Mouse (Mus musculus): ENCODE data around the gene Ank3.

The Ank3 gene

GRCm38 (mm10) chr10:69786220-69786993 is 387.8 kb downstream of the Ank3 start:
- no peak for DNase-seq

DNA sequence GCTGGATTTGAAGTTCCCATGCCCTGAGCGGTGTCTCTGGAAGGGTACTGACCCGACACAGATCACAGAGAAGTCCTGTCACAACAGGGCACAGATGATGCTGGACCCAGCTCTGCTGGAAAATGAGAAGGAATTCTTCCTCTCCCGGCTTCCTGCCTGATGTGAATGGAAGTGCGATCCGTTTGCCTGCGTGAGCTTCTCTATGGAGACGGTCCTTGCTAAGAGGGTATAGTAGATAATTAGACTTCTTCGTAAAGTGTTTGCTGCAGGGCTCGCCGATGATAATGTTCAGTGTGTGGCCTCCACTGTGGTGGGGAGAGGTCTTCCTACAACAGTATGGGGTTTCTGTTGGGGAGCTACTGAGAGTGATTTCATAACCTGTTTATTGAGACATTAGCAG is 388.8 kb downstream of the Ank3 start:
- no peak for DNase-seq

DNA sequence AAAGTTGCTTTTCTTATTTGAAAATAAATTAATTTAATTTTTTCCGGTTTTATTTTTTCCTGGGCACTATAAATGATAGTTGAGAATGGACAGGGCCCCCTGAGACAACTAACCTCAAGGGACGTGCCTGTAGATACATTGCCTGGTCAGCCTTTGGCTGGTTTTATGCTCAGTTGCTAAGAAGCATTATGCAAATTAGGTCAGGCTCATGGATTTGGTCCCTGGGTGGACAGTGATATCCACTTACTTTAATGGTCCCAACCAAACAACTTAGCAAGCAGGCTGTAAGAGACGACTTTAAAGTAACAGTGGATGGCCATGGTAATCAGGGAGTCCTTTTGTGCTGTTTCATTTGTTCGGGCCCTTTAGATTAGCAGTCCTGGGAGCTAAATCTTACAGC is 392.0 kb downstream of the Ank3 start:
- no peak for DNase-seq

GRCm38 (mm10) chr10:69791951-69792350 is 393.4 kb downstream of the Ank3 start:
- no peak for DNase-seq

GRCm38 (mm10) chr10:69792400-69792799 is 393.8 kb downstream of the Ank3 start:
- peak; percentile 20 for DNase-seq

DNA sequence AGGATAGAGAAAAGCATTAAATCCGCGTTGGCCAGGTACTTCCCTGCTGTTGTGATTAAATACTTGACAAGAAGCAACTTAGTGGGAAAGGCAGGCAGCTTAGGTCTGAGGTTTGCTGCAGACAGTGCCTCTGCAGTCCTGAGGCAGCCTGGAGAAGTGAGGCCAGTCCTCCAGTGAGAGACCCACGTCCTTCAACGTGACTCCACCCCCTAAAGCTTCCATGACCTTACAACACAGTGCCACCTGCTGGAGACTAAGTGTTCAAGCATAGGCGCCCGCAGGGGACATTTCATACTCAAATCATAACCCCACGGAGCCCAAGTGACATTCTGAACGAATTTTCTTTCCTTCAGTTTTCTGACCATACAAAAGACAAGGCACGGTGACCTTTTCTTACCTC is 394.5 kb downstream of the Ank3 start:
- DNase-seq = peak; percentile 73

DNA sequence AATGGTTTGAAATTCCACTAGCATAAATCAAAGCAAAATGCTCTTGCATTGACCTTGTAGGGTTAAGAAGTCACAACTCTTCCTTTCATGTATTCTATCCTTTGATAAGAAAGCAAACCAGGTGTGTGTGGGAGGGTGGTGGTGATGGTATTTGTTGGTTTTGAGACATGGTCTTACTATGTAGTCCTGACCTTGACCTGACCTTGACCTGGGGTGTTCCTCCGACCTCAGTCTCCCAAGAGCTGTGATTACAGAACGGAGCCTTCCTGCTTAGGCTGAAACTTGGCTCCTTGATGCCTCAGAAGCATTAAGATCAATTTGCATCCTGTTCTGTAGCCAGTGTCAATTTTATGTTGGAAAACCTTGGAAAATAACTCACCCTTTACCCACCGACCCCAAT is 397.1 kb downstream of the Ank3 start:
- DNase-seq = no peak

- DNase-seq = peak; percentile 7
Observed at GRCm38 (mm10) chr10:69796421-69796886, 397.9 kb downstream of the Ank3 start.

GRCm38 (mm10) chr10:69803135-69803756 is 404.7 kb downstream of the Ank3 start:
- DNase-seq = no peak

DNA sequence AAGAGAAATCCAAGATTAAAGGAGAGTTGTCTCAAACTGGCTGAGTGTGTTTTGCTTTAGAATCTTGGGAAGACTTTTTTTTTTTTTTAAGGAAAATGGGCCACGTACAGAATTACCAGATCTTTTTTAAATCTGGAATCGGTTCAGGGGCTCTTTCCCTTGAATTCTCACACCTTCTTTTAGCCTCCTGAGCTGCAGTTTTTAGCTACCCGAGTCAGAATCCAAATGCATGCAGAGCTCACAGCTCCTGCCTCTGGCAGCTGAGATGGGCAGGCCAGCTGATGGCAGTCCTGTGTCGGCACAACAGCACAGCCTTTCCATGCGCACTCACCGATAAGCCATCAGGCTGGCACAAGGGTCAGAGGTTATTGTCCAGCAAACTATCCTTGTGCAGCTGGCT is 406.0 kb downstream of the Ank3 start:
- DNase-seq = no peak

DNA sequence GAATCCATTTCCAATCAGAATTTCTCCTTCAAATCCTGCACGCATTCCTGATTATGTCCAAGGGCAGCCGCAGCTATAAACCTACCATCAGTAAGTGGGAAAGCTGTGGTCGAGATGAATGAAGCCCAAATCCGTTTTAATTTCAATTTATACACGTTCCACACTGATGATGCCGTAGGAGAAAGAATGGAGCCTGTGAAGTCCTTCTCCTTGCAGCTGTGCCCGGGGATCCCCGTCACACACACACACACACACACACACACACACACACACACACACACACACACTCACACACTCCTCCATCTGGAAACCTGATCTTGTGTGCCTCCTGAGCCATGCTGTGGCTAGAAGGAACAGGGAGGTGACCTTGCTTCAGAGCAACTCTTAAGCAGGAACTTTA is 412.2 kb downstream of the Ank3 start:
- DNase-seq = no peak

- DNase-seq = no peak
Observed at GRCm38 (mm10) chr10:69813823-69814522, 415.4 kb downstream of the Ank3 start.

DNA sequence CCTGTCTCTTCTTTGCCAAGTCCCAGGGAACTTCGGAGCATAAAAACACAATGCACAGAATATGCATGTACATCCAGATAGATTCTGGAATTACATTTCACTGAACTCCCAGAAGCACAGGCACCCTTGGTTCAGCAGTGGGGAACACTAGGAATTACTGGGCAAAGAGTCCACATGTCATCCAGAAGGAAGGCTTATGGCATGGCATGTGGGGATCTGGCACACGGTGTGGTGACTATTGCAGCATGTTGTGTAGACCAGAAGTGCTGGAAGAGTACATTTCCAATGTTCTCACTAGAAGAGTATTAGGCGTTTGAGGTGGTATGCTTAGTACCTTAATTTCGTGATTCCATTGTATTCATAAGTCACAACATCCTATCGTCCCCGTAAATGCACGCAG is 422.7 kb downstream of the Ank3 start:
- DNase-seq = no peak

DNA sequence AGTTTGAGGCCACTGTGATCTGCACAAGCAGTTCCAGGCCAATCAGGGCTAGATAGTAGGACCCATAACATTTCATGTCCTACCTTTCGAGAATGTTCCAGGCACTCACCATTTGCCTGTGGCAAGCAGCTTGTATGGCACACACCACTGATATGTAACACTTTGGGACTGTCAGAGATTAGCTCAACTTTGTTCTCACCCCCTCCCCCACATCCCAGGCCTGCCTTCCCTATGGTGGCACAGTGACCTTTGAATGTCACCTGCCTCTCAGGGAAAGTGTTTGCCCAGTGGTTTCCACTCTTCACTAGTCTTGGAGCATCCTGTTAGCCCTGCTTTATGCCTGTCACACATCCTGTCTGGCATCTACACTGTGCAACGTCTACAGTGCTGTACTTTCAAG is 430.2 kb downstream of the Ank3 start:
- DNase-seq = no peak

- DNase-seq = peak; percentile 37
Observed at GRCm38 (mm10) chr10:69829236-69829635, 430.7 kb downstream of the Ank3 start.

GRCm38 (mm10) chr10:69831568-69831967 is 433.0 kb downstream of the Ank3 start:
- DNase-seq = peak; percentile 13

GRCm38 (mm10) chr10:69832241-69832640 is 433.7 kb downstream of the Ank3 start:
- DNase-seq = no peak

DNA sequence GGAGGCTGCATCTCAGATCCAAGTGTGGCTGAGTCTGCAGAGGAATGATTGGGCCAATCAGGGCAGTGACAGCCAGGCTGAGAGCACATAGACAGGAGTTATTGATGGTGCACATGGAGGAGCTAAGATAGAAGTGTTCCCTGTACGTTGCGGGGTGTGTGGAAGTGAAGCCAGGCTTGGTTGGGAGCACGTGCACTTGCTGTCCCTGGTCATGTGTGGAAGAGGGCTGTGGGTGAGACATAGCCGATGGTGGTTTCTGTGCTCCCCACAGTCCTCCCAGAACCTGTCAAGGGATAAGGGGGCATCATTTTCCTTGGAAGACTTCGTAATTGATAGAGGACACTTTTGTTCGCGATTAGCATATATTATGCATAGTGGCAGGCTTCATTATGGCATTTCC is 434.2 kb downstream of the Ank3 start:
- DNase-seq = no peak

DNA sequence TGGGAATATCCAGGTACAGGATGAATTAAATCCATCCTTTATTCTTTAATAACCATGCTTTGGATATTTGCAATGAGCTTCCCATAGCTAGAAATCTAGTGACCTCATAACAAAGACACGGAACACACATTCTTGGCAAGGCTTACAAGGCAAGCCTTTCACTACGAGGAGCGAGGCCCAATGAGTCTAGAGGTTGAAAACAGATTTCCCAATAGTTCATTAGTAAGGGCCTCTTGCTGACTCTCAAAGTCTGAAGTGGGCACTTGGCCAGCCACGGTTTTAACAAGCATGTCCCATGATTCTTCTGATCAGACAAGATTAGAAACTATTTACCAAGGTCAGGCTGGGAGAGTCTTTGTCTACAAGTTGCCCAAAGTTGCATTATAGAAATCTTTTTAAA is 436.1 kb downstream of the Ank3 start:
- peak; percentile 50 for DNase-seq

DNA sequence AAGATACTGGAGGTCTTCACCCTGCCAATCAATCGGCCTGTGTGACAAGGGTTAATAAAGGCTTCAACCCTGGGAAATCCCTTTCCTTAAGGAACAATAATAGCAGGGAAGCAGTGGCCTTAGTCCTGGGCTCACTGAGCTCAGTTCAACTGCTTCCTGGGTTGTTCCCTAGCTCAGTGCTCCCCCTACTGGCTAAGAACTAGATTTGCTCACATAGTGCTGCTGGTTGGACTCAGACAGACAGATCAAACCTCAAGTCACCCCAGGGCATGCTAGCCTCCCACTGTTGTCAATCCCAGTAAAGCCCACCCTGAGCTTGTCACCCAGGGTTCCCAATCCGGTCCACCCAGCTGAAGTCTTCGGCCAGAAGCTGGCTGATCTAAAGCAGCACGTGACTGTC is 447.2 kb downstream of the Ank3 start:
- peak; percentile 57 for DNase-seq

DNA sequence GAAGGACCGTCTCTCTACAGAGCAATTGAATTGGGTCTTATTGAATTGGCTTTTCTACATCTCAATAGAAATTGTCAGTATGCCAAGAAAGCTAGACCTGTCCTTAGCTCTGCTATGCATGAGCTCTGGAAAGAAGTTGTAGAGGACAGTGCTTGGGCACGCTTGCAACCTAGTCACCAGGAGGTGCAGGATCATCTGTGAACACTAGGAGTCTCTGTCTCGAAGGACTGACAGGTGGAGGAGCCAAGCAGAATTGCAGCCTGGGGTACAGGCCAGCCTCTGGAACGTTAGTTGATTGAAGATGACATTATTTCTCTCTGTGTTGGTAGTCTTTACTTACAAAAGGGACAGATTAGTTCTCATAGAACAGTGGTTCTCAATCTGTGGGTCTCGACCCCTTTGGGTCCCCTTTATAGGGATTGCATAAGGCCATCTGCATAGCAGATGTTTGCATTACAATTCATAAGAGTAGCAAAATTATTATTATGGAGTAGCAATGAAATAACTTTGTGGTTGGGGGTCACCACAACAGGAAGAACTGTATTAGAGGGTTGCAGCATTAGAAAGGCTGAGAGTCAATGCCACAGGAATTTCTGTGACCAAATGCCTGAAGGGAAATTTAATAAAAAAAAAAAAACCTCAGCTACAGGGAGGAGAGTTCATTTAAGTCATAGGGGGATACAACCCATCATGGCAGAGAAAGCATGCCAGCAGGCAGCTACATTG is 454.0 kb downstream of the Ank3 start:
- no peak for DNase-seq

GRCm38 (mm10) chr10:69854587-69855185 is 456.1 kb downstream of the Ank3 start:
- DNase-seq = no peak

- DNase-seq = no peak
Observed at GRCm38 (mm10) chr10:69858011-69858410, 459.4 kb downstream of the Ank3 start.
